Mouse (Mus musculus) neural tube, embryonic 14.5 days (tissue): ENCODE results near the gene Zfp362. TPM values are rescaled to one million over a fixed set of nuclear protein-coding genes. Genes with fewer than 3 reads are reported as not detected.

Experiments used
- ATAC-seq: fragments of 200-750 bp; cut with Nextera tagmentation; 2 replicates; pipeline ENCODE4 v1.8.0; 2017; ENCODE audit warnings: low read depth, mild to moderate bottlenecking, moderate TSS enrichment, moderate library complexity
- H3K27ac ChIP-seq: fragments of 300-500 bp; sonication (generic); 2 replicates; pipeline ENCODE4 v1.5.1; 2014; ENCODE audit warnings: low read depth, mild to moderate bottlenecking, control low read depth, low read length, moderate library complexity, mixed read lengths
- H3K27me3 ChIP-seq: fragments of 300-500 bp; sonication (generic); 2 replicates; pipeline ENCODE4 v1.6.1; 2014; ENCODE audit warnings: low read length; ENCODE audit not compliant: control insufficient read depth, insufficient read depth
- H3K36me3 ChIP-seq: fragments of 300-500 bp; sonication (generic); 2 replicates; pipeline ENCODE4 v1.6.1; 2014; ENCODE audit warnings: low read length, mixed read lengths; ENCODE audit not compliant: control insufficient read depth, insufficient read depth
- H3K4me1 ChIP-seq: fragments of 300-500 bp; sonication (generic); 2 replicates; pipeline ENCODE4 v1.6.1; 2014; ENCODE audit warnings: low read length; ENCODE audit not compliant: control insufficient read depth, insufficient read depth
- H3K4me2 ChIP-seq: fragments of 300-500 bp; sonication (generic); 2 replicates; pipeline ENCODE4 v1.6.1; 2014; ENCODE audit warnings: mild to moderate bottlenecking, low read depth, low read length, control low read depth
- H3K4me3 ChIP-seq: fragments of 300-500 bp; sonication (generic); 2 replicates; pipeline ENCODE4 v1.5.1; 2014; ENCODE audit warnings: low read depth, low read length, control low read depth, mixed read lengths
- H3K9ac ChIP-seq: fragments of 300-500 bp; sonication (generic); replicated peaks from 2 replicates; pipeline ENCODE4 v1.6.1; 2014; ENCODE audit warnings: low read depth, mild to moderate bottlenecking, control low read depth, low read length, mixed read lengths
- H3K9me3 ChIP-seq: fragments of 300-500 bp; sonication (generic); 2 replicates; pipeline ENCODE4 v1.6.1; 2016; ENCODE audit warnings: low read length; ENCODE audit not compliant: control insufficient read depth
- WGBS: fragments of 180-500 bp; shearing (Covaris S2); extraction: QIAGEN DNeasy Blood & Tissue Kit; methylation state at CpG from one replicate; pipeline ENCODE4 v1.1.7; 2014; 5-methylcytosine and 5-hydroxymethylcytosine counted together
- polyA plus RNA-seq: library from polyadenylated mRNA; unstranded; fragments of >200 nt; fragmentation: Nextera tagmentation; extraction: Ambion mirVana; gene quantifications from 2 replicates; pipeline ENCODE4 v1.2.1, GENCODE M21; 2014

Gene Zfp362
- polyA plus RNA-seq, 1 experiment from 2014 or later, result 26.2 TPM

DNA sequence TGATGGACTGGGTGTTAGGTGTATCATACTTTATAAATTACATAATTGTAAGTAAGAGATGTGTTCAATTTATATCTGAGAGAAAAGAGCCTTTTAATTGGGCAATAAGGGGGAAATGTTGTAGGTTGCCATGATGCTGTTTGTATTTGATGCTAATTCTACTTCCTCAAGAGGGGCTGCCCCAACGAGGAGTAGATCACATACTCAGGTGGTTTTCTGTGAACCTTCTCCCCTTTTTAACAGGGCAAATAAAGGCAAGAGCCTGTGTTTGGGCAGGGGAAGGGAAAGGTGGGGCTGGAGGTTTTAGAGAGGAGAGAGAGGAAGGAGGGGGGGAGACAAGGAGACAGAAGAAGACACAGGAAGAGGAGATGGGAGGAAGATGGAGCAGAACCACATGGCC, 65.0 kb downstream of the Zfp362 start:
- no peak for ATAC-seq

DNA sequence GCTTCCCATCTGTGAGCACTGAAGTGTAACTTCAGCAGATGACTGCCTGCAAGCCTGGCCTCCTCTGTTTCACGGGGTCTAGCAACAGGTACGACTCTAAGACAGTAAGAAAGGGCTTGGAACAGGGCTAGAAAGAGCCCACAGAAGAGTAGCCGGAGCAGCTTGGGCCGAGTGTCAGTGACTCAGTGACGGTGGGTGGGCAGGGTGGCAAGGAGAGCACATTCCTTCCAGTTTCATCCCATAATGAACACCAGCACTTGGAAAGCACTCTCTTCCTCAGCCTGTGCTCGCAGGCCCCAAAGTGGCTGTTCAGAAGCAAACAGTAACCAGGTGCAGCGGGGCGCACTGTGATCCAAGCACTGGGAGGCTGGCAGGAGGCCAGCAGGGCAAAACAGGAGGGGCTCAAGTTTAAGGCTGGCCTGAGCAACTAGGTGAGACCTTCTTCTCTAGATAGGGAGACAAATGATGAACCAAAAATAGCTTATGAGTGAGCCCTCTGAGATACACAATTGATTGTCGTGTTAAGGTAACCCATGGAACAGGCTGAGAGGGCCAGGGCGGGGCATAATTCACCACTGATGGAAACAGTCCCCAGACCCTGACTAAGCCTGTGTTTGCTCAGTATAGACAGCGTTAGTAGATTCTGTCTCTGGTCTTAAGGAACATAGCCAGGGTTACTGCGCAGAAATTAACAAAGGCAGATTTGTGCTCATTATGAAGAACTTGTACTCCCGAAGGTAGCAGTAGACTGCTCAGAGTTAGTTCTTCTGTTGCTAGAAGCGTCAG, 67.8 kb downstream of the Zfp362 start:
- peak overlapping the region; percentile 6; the same call in 1 of the 2 replicates for H3K4me2 ChIP-seq
- no peak overlapping the region for H3K9ac ChIP-seq
- H3K4me1 ChIP-seq, result peaks cover 56% of the 10 kb centered on the region
- H3K27ac ChIP-seq, result peak overlapping the region; percentile 64; the same call in 1 of the 2 replicates
- no peak for ATAC-seq
- H3K36me3 ChIP-seq, result no peaks in the 10 kb centered on the region
- H3K4me3 ChIP-seq, result no peak overlapping the region
- H3K27me3 ChIP-seq, result no peaks in the 10 kb centered on the region
- WGBS, result 61% methylated on average over 14 of the region's 14 CpGs
- no peaks in the 10 kb centered on the region for H3K9me3 ChIP-seq

More for the DNA sequence above, 65.0 kb downstream of the Zfp362 start:
- Histone ChIP-seq H3K9me3 (no peaks in the 10 kb centered on the region), H3K9ac (no peak overlapping the region), H3K4me1 (peaks cover 28% of the 10 kb centered on the region), H3K4me3 (no peak overlapping the region), H3K36me3 (peaks cover 27% of the 10 kb centered on the region), H3K27me3 (no peaks in the 10 kb centered on the region), H3K4me2 (no peak overlapping the region), H3K27ac (no peak overlapping the region)
- WGBS, result 64% methylated on average over 1 of the region's 1 CpGs

DNA sequence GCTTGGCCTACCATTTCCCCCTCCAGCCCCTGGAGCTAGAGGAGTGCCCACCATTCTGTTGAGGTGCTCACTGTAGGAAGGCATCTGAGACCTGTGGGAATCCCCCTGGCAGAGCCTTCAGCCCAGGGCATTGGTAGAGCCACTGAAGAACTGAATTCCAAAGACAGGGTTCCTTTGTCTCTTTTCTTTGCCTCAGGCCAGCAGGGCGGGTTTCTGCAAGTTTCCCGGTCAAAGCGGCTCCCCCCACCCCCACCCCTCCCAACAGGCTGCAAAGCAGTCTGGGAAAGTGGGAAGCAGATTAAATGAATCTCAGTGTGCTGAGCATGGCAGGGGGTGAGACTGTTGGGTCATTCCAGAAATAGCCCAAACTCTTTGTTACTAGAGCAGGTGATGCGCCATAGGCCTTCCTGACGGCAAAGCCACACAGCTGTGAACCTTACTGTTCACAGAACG, 68.7 kb downstream of the Zfp362 start:
- Histone ChIP-seq H3K9ac (no peak overlapping the region; the same call in 1 of the 2 replicates), H3K27ac (peak overlapping the region; percentile 64), H3K27me3 (no peaks in the 10 kb centered on the region), H3K4me3 (no peak overlapping the region), H3K9me3 (no peaks in the 10 kb centered on the region), H3K4me1 (peaks cover 60% of the 10 kb centered on the region), H3K36me3 (no peaks in the 10 kb centered on the region), H3K4me2 (peak overlapping the region; percentile 23; the same call in 1 of the 2 replicates)
- WGBS, result 11% methylated on average over 6 of the region's 6 CpGs
- no peak; the same call in 1 of the 2 replicates for ATAC-seq

DNA sequence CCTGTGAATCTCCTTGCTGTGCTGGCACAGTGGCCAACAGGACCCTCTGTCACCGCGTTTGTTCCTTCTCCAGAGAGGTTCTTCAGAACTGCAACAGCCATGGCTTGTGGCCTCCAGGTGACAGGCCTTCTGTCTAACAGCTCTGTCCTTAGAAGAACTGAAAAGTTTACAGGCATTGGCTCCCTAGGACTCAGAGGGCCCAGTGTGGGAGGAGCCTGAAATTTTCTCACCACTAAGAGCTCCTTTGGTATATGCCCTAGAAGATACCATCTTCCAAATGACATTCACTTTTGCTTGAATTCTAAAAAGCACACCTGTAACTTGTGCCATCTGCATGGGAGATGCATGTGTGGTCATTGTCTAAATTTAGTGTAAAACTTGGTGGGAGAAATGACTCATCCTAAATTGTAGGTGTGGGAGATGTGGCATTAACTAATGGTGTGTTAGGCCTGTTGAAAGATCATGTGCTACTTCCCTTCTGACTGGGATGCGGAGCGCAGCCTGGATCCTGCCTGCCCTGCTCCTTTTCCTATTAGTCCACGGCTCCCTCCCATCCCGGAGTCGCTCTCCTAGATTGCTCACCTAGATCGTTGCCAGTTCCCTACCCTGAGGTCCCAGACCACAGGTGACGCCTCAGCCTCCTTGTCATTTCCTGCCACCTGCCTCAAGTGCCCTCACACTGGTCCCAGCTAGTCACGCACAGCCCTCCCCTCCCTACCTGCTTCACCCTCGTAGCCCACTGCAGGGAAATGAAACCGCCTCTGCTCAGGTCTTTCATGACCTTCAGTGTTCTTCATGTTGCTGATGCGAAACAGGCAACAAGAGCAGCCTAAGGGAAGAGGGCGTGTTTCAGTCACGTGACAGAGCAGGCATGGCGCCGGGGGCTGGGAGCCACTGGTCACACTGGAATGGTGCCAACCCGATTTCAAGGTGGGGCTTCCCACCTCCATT, 70.8 kb downstream of the Zfp362 start:
- WGBS, result 72% methylated on average over 18 of the region's 18 CpGs
- no peaks in the 10 kb centered on the region for H3K27me3 ChIP-seq
- H3K4me2 ChIP-seq, result peak overlapping the region; percentile 23; the same call in 1 of the 2 replicates
- no peak for ATAC-seq
- peaks cover 73% of the 10 kb centered on the region for H3K4me1 ChIP-seq
- no peak overlapping the region for H3K4me3 ChIP-seq
- H3K9me3 ChIP-seq, result no peaks in the 10 kb centered on the region
- 0 out of 2 replicates have a peak overlapping the region, but pooled peaks have one; percentile 39 for H3K9ac ChIP-seq
- H3K36me3 ChIP-seq, result peaks cover 3% of the 10 kb centered on the region; the same call in 1 of the 2 replicates
- no peak overlapping the region; the same call in none of the 2 replicates for H3K27ac ChIP-seq

DNA sequence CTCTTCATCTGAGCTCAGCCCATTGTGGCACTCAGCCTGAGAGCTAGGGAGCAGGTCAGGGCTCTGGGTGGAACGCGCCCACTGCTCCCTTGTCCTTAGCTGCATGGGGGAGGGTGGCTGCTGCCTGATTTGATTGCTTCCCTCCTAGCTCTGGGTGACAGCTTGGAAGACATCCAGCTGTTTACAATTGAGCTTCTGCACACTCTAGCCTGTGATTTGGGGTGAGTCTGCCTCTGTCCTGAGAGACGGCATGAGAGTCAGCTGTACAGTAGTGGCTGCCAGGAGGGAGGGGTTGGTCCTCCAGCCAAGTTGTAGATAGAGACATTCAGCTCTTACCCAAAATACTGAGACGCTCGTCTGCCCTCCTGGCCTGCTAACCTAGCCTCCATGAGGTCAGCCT, 71.6 kb downstream of the Zfp362 start:
- WGBS, result 27% methylated on average over 5 of the region's 5 CpGs
- Histone ChIP-seq H3K4me3 (no peak overlapping the region), H3K36me3 (peaks cover 3% of the 10 kb centered on the region; the same call in 1 of the 2 replicates), H3K9ac (0 out of 2 replicates have a peak overlapping the region, but pooled peaks have one; percentile 39), H3K27me3 (no peaks in the 10 kb centered on the region), H3K9me3 (no peaks in the 10 kb centered on the region), H3K27ac (peak overlapping the region; percentile 77), H3K4me1 (peaks cover 81% of the 10 kb centered on the region), H3K4me2 (peak overlapping the region; percentile 23)
- peak; percentile 59; the same call in 1 of the 2 replicates for ATAC-seq

DNA sequence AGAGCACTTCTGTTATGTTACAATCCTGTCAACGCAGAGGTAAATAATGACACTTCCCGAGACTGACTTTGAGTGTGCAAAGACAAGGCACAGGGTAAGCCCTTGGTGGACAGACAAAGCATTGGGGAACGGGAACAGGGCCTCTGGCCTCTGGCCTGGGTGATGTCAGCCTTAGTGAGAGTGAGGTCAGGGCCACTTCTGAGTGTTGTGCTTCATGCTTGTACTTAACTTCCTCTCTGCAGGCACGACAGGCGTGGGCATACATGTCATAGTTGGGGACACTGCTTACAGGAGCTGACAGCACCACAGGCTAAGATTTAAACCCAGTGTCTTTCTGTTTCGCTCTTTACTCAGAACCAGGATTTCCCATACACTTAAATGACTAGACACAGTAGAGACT, 72.3 kb downstream of the Zfp362 start:
- Histone ChIP-seq H3K4me3 (no peak overlapping the region), H3K4me2 (0 out of 2 replicates have a peak overlapping the region, but pooled peaks have one; percentile 1), H3K27me3 (no peaks in the 10 kb centered on the region), H3K9me3 (no peaks in the 10 kb centered on the region), H3K9ac (0 out of 2 replicates have a peak overlapping the region, but pooled peaks have one; percentile 18), H3K36me3 (peaks cover 3% of the 10 kb centered on the region; the same call in 1 of the 2 replicates), H3K27ac (peak overlapping the region; percentile 77), H3K4me1 (peaks cover 88% of the 10 kb centered on the region)
- ATAC-seq, result no peak
- 32% methylated on average over 6 of the region's 6 CpGs for WGBS

DNA sequence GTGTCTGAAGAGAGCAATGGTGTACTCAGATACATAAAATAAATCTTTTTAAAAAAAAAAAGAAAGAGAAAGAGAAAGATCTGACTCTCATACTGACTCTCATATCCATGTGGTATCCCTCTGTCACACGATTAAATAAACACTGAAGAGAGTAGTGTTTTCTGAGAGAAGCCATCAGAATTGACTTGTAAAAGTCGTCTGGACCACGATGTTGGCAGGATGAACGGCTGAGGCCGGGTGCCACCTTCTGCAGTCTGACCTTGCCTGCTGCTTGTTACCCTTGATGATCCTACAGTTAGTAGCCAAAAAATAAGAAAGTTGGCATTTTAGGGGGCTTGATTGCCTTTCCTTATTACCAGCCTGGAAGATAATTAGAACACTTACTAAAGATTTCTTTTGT, 73.1 kb downstream of the Zfp362 start:
- Histone ChIP-seq H3K36me3 (peaks cover 3% of the 10 kb centered on the region; the same call in 1 of the 2 replicates), H3K9ac (no peak overlapping the region), H3K9me3 (no peaks in the 10 kb centered on the region), H3K27ac (no peak overlapping the region), H3K4me2 (no peak overlapping the region), H3K27me3 (no peaks in the 10 kb centered on the region), H3K4me1 (peaks cover 82% of the 10 kb centered on the region), H3K4me3 (no peak overlapping the region)
- WGBS, result 44% methylated on average over 5 of the region's 5 CpGs
- no peak for ATAC-seq

DNA sequence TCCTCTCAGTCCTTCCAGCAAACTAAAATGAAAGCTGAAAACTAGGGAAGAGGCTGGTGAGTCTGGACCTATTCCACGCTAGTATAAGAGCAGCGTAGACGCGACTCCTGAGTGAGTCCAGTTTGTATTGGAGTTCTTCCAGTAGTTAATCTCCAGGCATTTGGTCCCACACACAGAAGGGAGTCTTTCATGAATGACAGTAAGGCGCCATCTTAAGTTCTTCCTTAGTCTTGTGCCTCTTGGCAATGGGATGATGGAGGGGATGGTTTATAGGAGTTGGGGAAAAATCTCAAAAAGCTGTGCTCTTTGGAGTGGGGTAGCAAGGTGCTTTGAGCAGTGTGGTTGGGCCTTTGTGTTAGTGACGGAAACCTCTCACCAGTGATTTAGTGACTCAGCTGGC, 75.6 kb downstream of the Zfp362 start:
- no peak overlapping the region for H3K9ac ChIP-seq
- no peaks in the 10 kb centered on the region for H3K9me3 ChIP-seq
- peak overlapping the region; percentile 99 for H3K4me2 ChIP-seq
- WGBS, result 42% methylated on average over 6 of the region's 6 CpGs
- peaks cover 3% of the 10 kb centered on the region; the same call in 1 of the 2 replicates for H3K36me3 ChIP-seq
- no peak overlapping the region for H3K27ac ChIP-seq
- ATAC-seq, result no peak
- peaks cover 68% of the 10 kb centered on the region for H3K4me1 ChIP-seq
- no peaks in the 10 kb centered on the region for H3K27me3 ChIP-seq
- peak overlapping the region; percentile 93 for H3K4me3 ChIP-seq
